Mouse (Mus musculus): ENCODE results near the gene Arhgef39. TPM values are rescaled to one million over a fixed set of nuclear protein-coding genes. Genes with fewer than 3 reads are reported as not detected.

The Arhgef39 gene
- 14.2 and 15.2 TPM in 2 replicates for polyA plus RNA-seq (2015; fragmentation: Nextera tagmentation; extraction: Ambion mirVana)

DNA sequence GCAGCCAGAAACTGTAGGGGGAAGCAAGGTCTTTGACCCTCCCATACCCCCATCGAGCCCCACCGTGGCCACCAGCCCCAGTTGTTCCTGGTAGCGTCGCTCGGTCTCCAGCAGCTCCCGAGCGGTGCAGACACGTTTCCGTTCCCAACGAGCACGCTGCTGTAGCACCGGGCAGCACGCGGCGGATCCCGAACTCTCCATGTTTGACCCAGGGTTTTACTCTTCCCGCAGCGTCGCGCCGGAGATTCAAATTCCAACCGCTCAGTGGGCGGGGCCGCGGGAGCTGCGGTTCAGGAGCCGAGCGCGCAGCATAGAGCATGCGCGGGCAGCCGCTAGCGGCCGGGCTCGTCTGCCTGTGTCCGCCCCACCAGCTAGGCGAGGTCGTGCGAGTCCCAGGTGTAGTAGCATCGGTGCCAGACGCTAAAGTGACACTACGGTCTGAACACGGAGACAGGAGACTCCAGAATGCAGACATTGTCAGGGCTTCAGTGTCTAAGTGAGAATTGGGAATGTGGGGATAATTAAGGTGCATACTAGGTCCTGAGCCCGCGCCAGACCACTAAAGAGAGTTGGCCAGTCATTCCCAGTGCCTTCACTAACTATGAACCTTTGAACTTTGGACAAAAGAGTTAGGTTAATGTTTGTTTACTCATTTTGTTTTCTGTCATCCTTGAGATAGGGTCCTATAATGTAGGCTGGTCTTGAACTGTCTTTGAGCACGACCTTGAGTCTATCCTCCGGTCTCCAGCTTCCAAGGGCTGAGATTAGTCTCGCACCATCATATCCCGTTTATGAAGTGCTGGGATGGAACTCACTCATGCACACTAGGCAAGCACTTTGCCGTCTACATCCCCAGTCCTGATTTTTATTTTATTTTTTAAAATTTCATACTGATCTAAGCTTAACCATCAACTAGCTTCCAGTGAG is at the start of gene Arhgef39:
Arhgef39 (minus strand) TSS at position 289 of the 927 bp plus-strand sequence.
- Histone ChIP-seq H3K4me3 (ENCODE audit: low read depth, low read length) (peak within 1 kb of the TSS; percentile 60), H3K27ac (ENCODE audit: low read depth) (peak within 1 kb of the TSS; percentile 52), H3K4me1 (ENCODE audit: insufficient read depth) (peaks cover 8% of the 10 kb centered on the region), H3K9me3 (ENCODE audit: low read length) (no peaks in the 10 kb centered on the region), H3K9ac (replicated peaks) (peak within 1 kb of the TSS; percentile 69), H3K27me3 (ENCODE audit: insufficient read depth, low read length) (no peaks in the 10 kb centered on the region), H3K4me2 (ENCODE audit: low read depth, low read length) (peak within 1 kb of the TSS; percentile 67), H3K36me3 (replicated peaks; ENCODE audit: insufficient read depth, low read length) (peaks cover 26% of the 10 kb centered on the region)
- 7% methylated on average over 50 of the region's 50 CpGs for WGBS (ENCODE audit: insufficient replicate concordance)
- DNase-seq, result peak; percentile 93
- TF ChIP-seq CTCF (IDR thresholded peaks at IDR 0.05; ENCODE audit: low read depth) (no peak; the same call in 1 of the 2 replicates), EP300 (IDR thresholded peaks at IDR 0.05; ENCODE audit: low read depth) (no peak)
- peak; percentile 91 for ATAC-seq

DNA sequence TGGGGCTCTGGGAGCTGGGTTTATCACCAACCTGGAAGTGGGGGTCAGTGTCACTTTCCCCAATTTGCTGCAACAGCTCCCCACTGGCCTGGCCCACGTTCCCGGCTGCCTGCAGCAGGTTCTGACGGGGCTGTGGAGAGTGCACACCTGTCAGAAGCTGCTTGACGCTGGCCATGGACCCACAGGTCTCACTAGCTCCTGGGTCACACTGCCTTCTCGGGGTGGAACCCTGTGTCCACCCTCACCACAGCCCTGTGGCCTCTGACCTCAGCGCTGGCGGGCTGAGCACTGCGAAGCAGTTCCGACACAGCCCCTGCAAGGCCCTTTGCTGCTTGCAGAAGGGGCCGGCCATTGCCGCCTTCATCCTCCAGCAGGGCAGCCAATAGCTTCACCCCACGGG is 49.6 kb upstream of the Arhgef39 start:
- ATAC-seq, result no peak

DNA sequence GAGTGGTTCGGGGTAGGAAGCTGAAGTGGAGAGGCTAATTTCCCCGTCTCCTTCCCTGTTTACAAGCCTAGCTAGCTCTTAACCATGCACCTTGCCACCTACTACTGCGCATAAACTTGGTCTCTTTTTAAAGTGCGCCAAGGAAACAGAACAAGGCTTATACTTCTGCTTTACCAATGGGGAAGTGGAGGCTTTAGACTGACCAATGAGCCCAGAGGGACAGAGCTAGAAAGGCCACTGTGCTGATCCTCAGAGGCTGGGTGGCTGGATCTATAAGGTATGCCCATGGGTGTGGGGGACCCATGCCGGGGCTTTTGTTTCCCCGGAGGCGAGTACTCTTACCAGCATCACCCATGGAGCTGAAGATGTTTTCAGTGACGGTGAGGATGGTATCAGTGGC is 47.7 kb upstream of the Arhgef39 start:
- H3K4me1 ChIP-seq (ENCODE audit: insufficient read depth), result no peaks in the 10 kb centered on the region
- no peak overlapping the region for H3K4me2 ChIP-seq (ENCODE audit: low read depth, low read length)
- H3K27me3 ChIP-seq (ENCODE audit: insufficient read depth, low read length), result no peaks in the 10 kb centered on the region
- H3K9ac ChIP-seq (replicated peaks), result no peak overlapping the region
- DNase-seq (no peak), ATAC-seq (no peak)
- H3K9me3 ChIP-seq (ENCODE audit: low read length), result peaks cover 1% of the 10 kb centered on the region; the same call in 1 of the 2 replicates
- no peak overlapping the region for H3K4me3 ChIP-seq (ENCODE audit: low read depth, low read length)
- 89% methylated on average over 8 of the region's 8 CpGs for WGBS (ENCODE audit: insufficient replicate concordance)
- TF ChIP-seq CTCF (IDR thresholded peaks at IDR 0.05; ENCODE audit: low read depth) (no peak), EP300 (IDR thresholded peaks at IDR 0.05; ENCODE audit: low read depth) (no peak)
- peaks cover 100% of the 10 kb centered on the region for H3K36me3 ChIP-seq (replicated peaks; ENCODE audit: insufficient read depth, low read length)
- no peak overlapping the region for H3K27ac ChIP-seq (ENCODE audit: low read depth)

More for the DNA sequence above, 49.6 kb upstream of the Arhgef39 start:
- Histone ChIP-seq H3K4me2 (ENCODE audit: low read depth, low read length) (no peak overlapping the region), H3K27me3 (ENCODE audit: insufficient read depth, low read length) (no peaks in the 10 kb centered on the region), H3K4me1 (ENCODE audit: insufficient read depth) (no peaks in the 10 kb centered on the region), H3K9ac (replicated peaks) (no peak overlapping the region), H3K36me3 (replicated peaks; ENCODE audit: insufficient read depth, low read length) (peaks cover 100% of the 10 kb centered on the region), H3K9me3 (ENCODE audit: low read length) (peaks cover 4% of the 10 kb centered on the region; the same call in 1 of the 2 replicates), H3K4me3 (ENCODE audit: low read depth, low read length) (no peak overlapping the region), H3K27ac (ENCODE audit: low read depth) (no peak overlapping the region)
- DNase-seq, result no peak
- TF ChIP-seq EP300 (IDR thresholded peaks at IDR 0.05; ENCODE audit: low read depth) (no peak), CTCF (IDR thresholded peaks at IDR 0.05; ENCODE audit: low read depth) (no peak)
- 92% methylated on average over 12 of the region's 12 CpGs for WGBS (ENCODE audit: insufficient replicate concordance)

DNA sequence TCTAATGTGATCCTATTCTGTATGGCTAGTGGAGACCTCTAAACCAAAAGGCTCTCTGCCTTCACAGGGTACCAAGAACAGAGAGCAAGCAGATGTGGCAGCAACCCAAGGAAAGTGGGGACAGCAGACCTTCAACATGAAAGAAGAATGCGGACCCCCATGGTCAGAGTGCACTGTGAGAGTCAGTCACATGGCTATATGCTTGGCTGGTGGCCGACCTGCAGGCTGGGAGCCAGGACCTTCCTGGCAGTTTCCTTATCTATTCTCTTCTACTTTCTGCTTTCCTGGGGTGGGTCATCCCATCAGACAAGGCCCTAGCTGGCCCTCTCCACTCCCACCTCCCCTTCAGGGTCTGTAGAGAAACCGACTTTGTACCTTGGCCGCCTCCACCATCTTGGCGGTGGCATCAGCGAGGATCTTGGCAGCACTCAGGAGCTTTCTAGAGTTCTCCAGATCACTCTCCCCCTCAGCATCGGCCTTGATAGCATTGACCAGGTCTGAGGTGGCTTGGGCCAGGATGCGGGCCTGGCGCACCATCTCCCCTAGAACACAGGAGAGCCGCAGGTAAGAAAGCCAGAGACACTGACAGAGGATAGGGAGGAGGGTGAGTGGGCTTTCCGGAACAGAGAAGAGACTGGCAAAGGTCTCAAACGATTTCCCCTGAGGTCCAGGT is 47.0 kb upstream of the Arhgef39 start:
- Histone ChIP-seq H3K27me3 (ENCODE audit: insufficient read depth, low read length) (no peaks in the 10 kb centered on the region), H3K4me2 (ENCODE audit: low read depth, low read length) (no peak overlapping the region)
- 88% methylated on average over 12 of the region's 12 CpGs for WGBS (ENCODE audit: insufficient replicate concordance)

DNA sequence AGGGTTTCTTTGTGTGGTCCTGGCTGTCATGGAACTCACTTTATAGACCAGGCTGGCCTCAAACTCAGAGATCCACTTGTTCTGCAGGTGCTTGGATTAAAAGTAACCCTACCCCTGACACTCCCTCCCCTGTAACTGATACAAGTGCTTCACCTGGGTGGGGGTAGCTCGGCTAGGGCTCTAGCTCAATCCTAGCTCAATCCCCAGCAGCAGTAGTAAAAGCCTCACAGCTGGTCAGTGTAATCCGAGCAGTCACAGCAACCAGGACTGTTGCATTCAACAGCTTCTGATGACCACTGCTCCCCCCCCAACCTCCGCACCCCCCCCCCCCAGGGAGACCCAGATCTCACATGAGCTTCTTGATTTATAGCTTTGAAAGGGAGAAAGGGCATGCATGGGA is 42.5 kb upstream of the Arhgef39 start:
- 89% methylated on average over 3 of the region's 3 CpGs for WGBS (ENCODE audit: insufficient replicate concordance)
- no peak for ATAC-seq
- DNase-seq, result no peak
- Histone ChIP-seq H3K9me3 (ENCODE audit: low read length) (no peaks in the 10 kb centered on the region), H3K4me1 (ENCODE audit: insufficient read depth) (no peaks in the 10 kb centered on the region), H3K36me3 (replicated peaks; ENCODE audit: insufficient read depth, low read length) (peaks cover 94% of the 10 kb centered on the region), H3K27ac (ENCODE audit: low read depth) (no peak overlapping the region), H3K9ac (replicated peaks) (no peak overlapping the region), H3K4me2 (ENCODE audit: low read depth, low read length) (no peak overlapping the region), H3K27me3 (ENCODE audit: insufficient read depth, low read length) (no peaks in the 10 kb centered on the region), H3K4me3 (ENCODE audit: low read depth, low read length) (no peak overlapping the region)
- no peak for TF ChIP-seq EP300 (IDR thresholded peaks at IDR 0.05; ENCODE audit: low read depth)
- no peak for TF ChIP-seq CTCF (IDR thresholded peaks at IDR 0.05; ENCODE audit: low read depth)

More for the DNA sequence above, 47.0 kb upstream of the Arhgef39 start:
- no peaks in the 10 kb centered on the region for H3K9me3 ChIP-seq (ENCODE audit: low read length)
- no peak overlapping the region for H3K4me3 ChIP-seq (ENCODE audit: low read depth, low read length)
- DNase-seq (no peak), ATAC-seq (no peak)
- H3K9ac ChIP-seq (replicated peaks), result no peak overlapping the region
- no peaks in the 10 kb centered on the region for H3K4me1 ChIP-seq (ENCODE audit: insufficient read depth)
- H3K27ac ChIP-seq (ENCODE audit: low read depth), result no peak overlapping the region
- no peak for TF ChIP-seq EP300 (IDR thresholded peaks at IDR 0.05; ENCODE audit: low read depth)
- TF ChIP-seq CTCF (IDR thresholded peaks at IDR 0.05; ENCODE audit: low read depth), result no peak
- H3K36me3 ChIP-seq (replicated peaks; ENCODE audit: insufficient read depth, low read length), result peaks cover 100% of the 10 kb centered on the region

DNA sequence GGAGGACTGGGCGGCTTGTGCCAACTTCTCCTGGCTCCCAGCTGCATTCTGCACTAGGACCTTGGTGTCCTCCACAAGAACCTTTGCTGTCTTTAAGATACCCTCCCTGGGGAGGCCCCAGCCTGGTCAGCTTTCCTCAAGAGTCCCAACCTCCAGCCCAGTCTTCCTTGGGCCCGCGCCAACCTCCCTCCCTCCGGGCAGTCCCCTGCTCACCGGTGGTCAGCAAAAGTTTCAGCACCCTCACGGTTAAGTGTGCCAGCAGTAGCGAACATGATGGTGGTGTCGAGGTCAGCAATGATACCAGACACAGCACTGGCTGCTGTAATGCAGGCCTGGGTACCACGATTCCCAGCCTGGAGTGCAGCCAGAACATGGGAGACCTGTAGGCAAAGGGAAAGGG is 36.5 kb upstream of the Arhgef39 start:
- Histone ChIP-seq H3K4me1 (ENCODE audit: insufficient read depth) (no peaks in the 10 kb centered on the region), H3K27ac (ENCODE audit: low read depth) (no peak overlapping the region), H3K36me3 (replicated peaks; ENCODE audit: insufficient read depth, low read length) (peaks cover 94% of the 10 kb centered on the region), H3K9ac (replicated peaks) (no peak overlapping the region), H3K4me3 (ENCODE audit: low read depth, low read length) (no peak overlapping the region), H3K27me3 (ENCODE audit: insufficient read depth, low read length) (no peaks in the 10 kb centered on the region), H3K4me2 (ENCODE audit: low read depth, low read length) (no peak overlapping the region), H3K9me3 (ENCODE audit: low read length) (no peaks in the 10 kb centered on the region)
- no peak for TF ChIP-seq EP300 (IDR thresholded peaks at IDR 0.05; ENCODE audit: low read depth)
- no peak for TF ChIP-seq CTCF (IDR thresholded peaks at IDR 0.05; ENCODE audit: low read depth)
- DNase-seq (no peak), ATAC-seq (no peak)
- 91% methylated on average over 9 of the region's 9 CpGs for WGBS (ENCODE audit: insufficient replicate concordance)
